Mouse (Mus musculus) bone marrow macrophage, adult 2 months (primary cell): ENCODE measurements around the gene Frem1.

Experiments
- CTCF ChIP-seq: IDR thresholded peaks from 2 replicates; pipeline ENCODE4 v1.5.1; 2012; ENCODE audit warnings: low read depth, mild to moderate bottlenecking, low read length, moderate library complexity
- POLR2A ChIP-seq: IDR thresholded peaks from 2 replicates; pipeline ENCODE4 v1.6.1; 2012; ENCODE audit warnings: mild to moderate bottlenecking, low read depth, low read length, borderline replicate concordance

DNA sequence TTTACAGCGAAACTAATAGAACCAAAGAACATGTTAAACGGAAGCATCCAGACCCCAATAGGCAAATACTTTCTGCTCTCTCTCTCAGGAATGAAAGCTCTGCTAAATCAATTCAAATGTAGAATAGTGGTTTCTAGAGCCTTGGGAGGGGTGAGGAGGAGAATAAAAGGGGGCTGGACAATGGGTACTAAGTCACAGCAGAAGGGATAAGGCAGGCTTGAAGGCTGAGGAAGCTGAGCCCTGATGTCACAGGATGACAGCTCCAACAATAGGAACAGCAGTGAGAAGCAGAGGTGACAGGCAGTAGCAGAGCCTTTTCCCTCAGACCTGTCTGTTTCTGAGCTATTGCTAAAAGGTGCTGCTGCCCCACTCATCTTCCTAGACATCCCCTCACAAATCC lies 41.8 kb upstream of the Frem1 start:
- TF ChIP-seq POLR2A (no peak), CTCF (no peak)
